Mouse (Mus musculus) cortical plate, adult 2 months (tissue): ENCODE measurements at regions not wholly inside any gene's neighbourhood (a gene's known extent, or its start where the extent isn't known, plus 50 kb on each side); places are given as distances from the start of the nearest gene placed in this dataset.

Source experiments
- CTCF ChIP-seq: fragments of 200-500 bp; IDR thresholded peaks from 2 replicates; pipeline ENCODE4 v1.5.1; 2011; ENCODE audit warnings: mild to moderate bottlenecking, control low read depth, low read length; ENCODE audit not compliant: insufficient read depth; ENCODE audit errors: extremely low read depth
- POLR2A ChIP-seq: fragments of 200-500 bp; IDR thresholded peaks from 2 replicates; pipeline ENCODE4 v1.6.1; 2011; ENCODE audit warnings: mild to moderate bottlenecking, low read length, control low read depth; ENCODE audit not compliant: insufficient read depth; ENCODE audit errors: extremely low read depth

DNA sequence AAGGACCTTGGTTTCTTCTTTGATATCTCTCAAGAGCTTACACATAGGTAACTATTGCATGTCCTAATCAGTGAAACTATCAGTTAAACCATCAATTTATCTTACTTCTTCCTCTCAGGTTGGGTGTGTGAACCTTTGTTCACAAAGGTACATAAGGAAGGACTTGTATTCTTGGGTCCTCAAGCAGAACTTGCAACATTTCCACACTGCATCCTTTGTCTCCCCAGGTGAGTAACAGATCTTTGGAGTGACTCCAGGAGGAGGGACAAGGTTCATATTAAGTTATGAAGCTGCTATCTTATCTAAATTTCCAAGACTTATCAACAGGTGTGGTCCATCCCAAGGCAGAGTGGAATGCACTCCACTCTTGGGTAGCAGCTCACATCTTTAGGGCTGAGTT, 99.0 kb downstream of the Teddm3 start:
- no peak for TF ChIP-seq POLR2A
- no peak for TF ChIP-seq CTCF
